11 mouse cellular contexts compared by ENCODE assay signal in genomic region chr12:32127599-32128507, GRCm38 (mm10).
DNase-seq lines count a peak whose midpoint lies in the region; ATAC-seq lines count a peak whose summit lies in the region.
"Had no signal": no experiment of that assay in that cellular context is flagged by ENCODE, and none has a peak within 500 bp of the region (broad histone marks: within the 10 kb centered on the region; RNA-seq: fewer than 3 reads in every experiment).

No protein-coding gene starts in this region.

- peak overlapping the region; percentile 9; the same call in 1 of the 2 replicates for H3K4me2 ChIP-seq in heart, embryonic 15.5 days
- H3K4me2 ChIP-seq in liver, embryonic 12.5 days = peak overlapping the region; percentile 48
- H3K4me2 ChIP-seq in neural tube, embryonic 12.5 days (replicated peaks) = peak overlapping the region; percentile 36
- H3K4me2 ChIP-seq: embryonic facial prominence, embryonic 12.5 days had no signal

- no peak for DNase-seq in heart, adult 11 months
- DNase-seq in embryonic facial prominence, embryonic 10.5 days (ENCODE audit: low spot score) = no peak
- no peak for DNase-seq in T-cell, adult 2 months (ENCODE audit: low spot score)
- no peak for DNase-seq in spleen, postnatal 36 days (ENCODE audit: low spot score in 2 of 2)
- DNase-seq in right cerebral cortex, postnatal 4 days = no peak
- DNase-seq: heart, postnatal 14 days; layer of hippocampus, postnatal 36 days had no signal

- no peak overlapping the region for H3K4me3 ChIP-seq in heart, embryonic 15.5 days
- 0 out of 2 replicates have a peak overlapping the region, but pooled peaks have one; percentile 6 for H3K4me3 ChIP-seq in embryonic facial prominence, embryonic 10.5 days
- H3K4me3 ChIP-seq in liver, embryonic 12.5 days = peak overlapping the region; percentile 3; the same call in 1 of the 2 replicates
- no peak overlapping the region for H3K4me3 ChIP-seq in neural tube, embryonic 12.5 days
- H3K4me3 ChIP-seq: embryonic facial prominence, embryonic 12.5 days had no signal

- no peak overlapping the region for H3K27ac ChIP-seq in heart, embryonic 15.5 days
- no peak overlapping the region; the same call in 1 of the 2 replicates for H3K27ac ChIP-seq in embryonic facial prominence, embryonic 10.5 days (replicated peaks)
- H3K27ac ChIP-seq in liver, embryonic 12.5 days = peak overlapping the region; percentile 33
- H3K27ac ChIP-seq in neural tube, embryonic 12.5 days = no peak overlapping the region
- H3K27ac ChIP-seq: embryonic facial prominence, embryonic 12.5 days had no signal

- ATAC-seq in heart, embryonic 15.5 days (replicated peaks; ENCODE audit: insufficient number of reproducible peaks, insufficient read depth, low FRiP score, low read depth) = no peak
- ATAC-seq in liver, embryonic 12.5 days = no peak
- ATAC-seq in neural tube, embryonic 12.5 days (ENCODE audit: low FRiP score, low read depth) = no peak

- H3K4me1 ChIP-seq in heart, embryonic 15.5 days (replicated peaks) = peaks cover 9% of the 10 kb centered on the region; the same call in 1 of the 2 replicates
- peaks cover 19% of the 10 kb centered on the region for H3K4me1 ChIP-seq in embryonic facial prominence, embryonic 10.5 days
- H3K4me1 ChIP-seq in liver, embryonic 12.5 days = peaks cover 71% of the 10 kb centered on the region
- H3K4me1 ChIP-seq in neural tube, embryonic 12.5 days = peaks cover 3% of the 10 kb centered on the region

- H3K9ac ChIP-seq in heart, embryonic 15.5 days = no peak overlapping the region
- peak overlapping the region; percentile 43; the same call in 1 of the 2 replicates for H3K9ac ChIP-seq in liver, embryonic 12.5 days
- H3K9ac ChIP-seq in neural tube, embryonic 12.5 days = no peak overlapping the region
- H3K9ac ChIP-seq: embryonic facial prominence, embryonic 12.5 days had no signal

- no peaks in the 10 kb centered on the region for H3K27me3 ChIP-seq in heart, embryonic 15.5 days
- H3K27me3 ChIP-seq in embryonic facial prominence, embryonic 10.5 days (replicated peaks; ENCODE audit: low read depth, poor library complexity, severe bottlenecking) = no peaks in the 10 kb centered on the region
- H3K27me3 ChIP-seq in liver, embryonic 12.5 days (replicated peaks) = no peaks in the 10 kb centered on the region
- H3K27me3 ChIP-seq in neural tube, embryonic 12.5 days (replicated peaks) = no peaks in the 10 kb centered on the region
- H3K27me3 ChIP-seq: embryonic facial prominence, embryonic 12.5 days had no signal

- no peaks in the 10 kb centered on the region for H3K36me3 ChIP-seq in heart, embryonic 15.5 days
- H3K36me3 ChIP-seq in embryonic facial prominence, embryonic 10.5 days (replicated peaks) = no peaks in the 10 kb centered on the region
- H3K36me3 ChIP-seq in liver, embryonic 12.5 days = no peaks in the 10 kb centered on the region
- no peaks in the 10 kb centered on the region for H3K36me3 ChIP-seq in neural tube, embryonic 12.5 days
- H3K36me3 ChIP-seq: embryonic facial prominence, embryonic 12.5 days had no signal

- WGBS in heart, embryonic 15.5 days = 41% methylated on average over 14 of the region's 14 CpGs
- WGBS in embryonic facial prominence, embryonic 10.5 days = 29% methylated on average over 14 of the region's 14 CpGs
- 19% methylated on average over 14 of the region's 14 CpGs for WGBS in liver, embryonic 12.5 days (ENCODE audit: insufficient replicate concordance)
- 19% methylated on average over 14 of the region's 14 CpGs for WGBS in neural tube, embryonic 12.5 days

- no peaks in the 10 kb centered on the region for H3K9me3 ChIP-seq in heart, embryonic 15.5 days (replicated peaks)
- H3K9me3 ChIP-seq in embryonic facial prominence, embryonic 10.5 days = no peaks in the 10 kb centered on the region
- H3K9me3 ChIP-seq in liver, embryonic 12.5 days (replicated peaks) = no peaks in the 10 kb centered on the region
- H3K9me3 ChIP-seq in neural tube, embryonic 12.5 days = no peaks in the 10 kb centered on the region
- H3K9me3 ChIP-seq: embryonic facial prominence, embryonic 12.5 days had no signal

Comparison
In these comparisons a context has a peak if more than half of its experiments do, and no peak if none do; other contexts are left out.
1. H3K4me3 ChIP-seq: peak in embryonic facial prominence, embryonic 10.5 days (single experiment) and liver, embryonic 12.5 days (single experiment); none in heart, embryonic 15.5 days (single experiment) and neural tube, embryonic 12.5 days (single experiment).
2. Peak in every context shown above with its lines, with median percentiles within 50 percentile points of each other: H3K4me2 ChIP-seq.